Mouse (Mus musculus) midbrain, postnatal 0 days (tissue): ENCODE results near the gene Pacrg. TPM values are rescaled to one million over a fixed set of nuclear protein-coding genes. Genes with fewer than 3 reads are reported as not detected.

ENCODE experiments used
- ATAC-seq: fragments of 200-750 bp; cut with Nextera tagmentation; 2 replicates; pipeline ENCODE4 v1.8.0; 2017; ENCODE audit warnings: moderate number of reproducible peaks, mild to moderate bottlenecking, moderate TSS enrichment, moderate library complexity; ENCODE audit not compliant: low FRiP score
- DNase-seq: peaks from one replicate; pipeline ENCODE4 v3.0.0-alpha.2; 2015; ENCODE audit warnings: low spot score
- H3K27ac ChIP-seq: fragments of 300-500 bp; sonication (generic); 2 replicates; pipeline ENCODE4 v1.5.1; 2014; ENCODE audit warnings: low read depth, mild to moderate bottlenecking, low read length, mixed read lengths
- H3K27me3 ChIP-seq: fragments of 300-500 bp; sonication (generic); 2 replicates; pipeline ENCODE4 v1.6.1; 2014; ENCODE audit warnings: low read length, control low read depth, mixed read lengths; ENCODE audit not compliant: insufficient read depth
- H3K36me3 ChIP-seq: fragments of 300-500 bp; sonication (generic); 2 replicates; pipeline ENCODE4 v1.6.1; 2014; ENCODE audit warnings: low read length, control low read depth, mixed read lengths; ENCODE audit not compliant: insufficient read depth
- H3K4me1 ChIP-seq: fragments of 300-500 bp; sonication (generic); 2 replicates; pipeline ENCODE4 v1.6.1; 2014; ENCODE audit warnings: mild to moderate bottlenecking, control low read depth, antibody characterized with exemption, low read length, mixed read lengths; ENCODE audit not compliant: insufficient read depth
- H3K4me2 ChIP-seq: fragments of 300-500 bp; sonication (generic); 2 replicates; pipeline ENCODE4 v1.6.1; 2014; ENCODE audit warnings: low read depth, mild to moderate bottlenecking, low read length, mixed read lengths; ENCODE audit not compliant: poor library complexity, severe bottlenecking
- H3K4me3 ChIP-seq: fragments of 300-500 bp; sonication (generic); 2 replicates; pipeline ENCODE4 v1.5.1; 2014; ENCODE audit warnings: low read depth, mild to moderate bottlenecking, low read length, moderate library complexity
- H3K9ac ChIP-seq: fragments of 300-500 bp; sonication (generic); replicated peaks from 2 replicates; pipeline ENCODE4 v1.6.1; 2014; ENCODE audit warnings: mild to moderate bottlenecking, low read length, moderate library complexity, mixed read lengths; ENCODE audit not compliant: poor library complexity, severe bottlenecking
- H3K9me3 ChIP-seq: fragments of 300-500 bp; sonication (generic); 2 replicates; pipeline ENCODE4 v1.6.1; 2016; ENCODE audit warnings: low read length, control low read depth
- CTCF ChIP-seq: IDR thresholded peaks from 2 replicates; pipeline ENCODE4 v1.5.1; 2016; ENCODE audit warnings: antibody characterized with exemption, mild to moderate bottlenecking
- WGBS: fragments of 180-500 bp; shearing (Covaris S2); extraction: QIAGEN DNeasy Blood & Tissue Kit; methylation state at CpG from one replicate; pipeline ENCODE4 v1.1.7; 2014; 5-methylcytosine and 5-hydroxymethylcytosine counted together
- polyA plus RNA-seq: library from polyadenylated mRNA; unstranded; fragments of >200 nt; fragmentation: Nextera tagmentation; extraction: Ambion mirVana; gene quantifications from 2 replicates; pipeline ENCODE4 v1.2.1, GENCODE M21; 2015
- total RNA-seq: library from RNA; depleted of rRNA; stranded (reverse); fragments of >200 nt; gene quantifications from 2 replicates; pipeline ENCODE4 v1.2.3, GENCODE M21; 2014

Pacrg gene
- total and polyA plus RNA-seq, 2 experiments from 2014 or later: 14.6 to 23.0 TPM

DNA sequence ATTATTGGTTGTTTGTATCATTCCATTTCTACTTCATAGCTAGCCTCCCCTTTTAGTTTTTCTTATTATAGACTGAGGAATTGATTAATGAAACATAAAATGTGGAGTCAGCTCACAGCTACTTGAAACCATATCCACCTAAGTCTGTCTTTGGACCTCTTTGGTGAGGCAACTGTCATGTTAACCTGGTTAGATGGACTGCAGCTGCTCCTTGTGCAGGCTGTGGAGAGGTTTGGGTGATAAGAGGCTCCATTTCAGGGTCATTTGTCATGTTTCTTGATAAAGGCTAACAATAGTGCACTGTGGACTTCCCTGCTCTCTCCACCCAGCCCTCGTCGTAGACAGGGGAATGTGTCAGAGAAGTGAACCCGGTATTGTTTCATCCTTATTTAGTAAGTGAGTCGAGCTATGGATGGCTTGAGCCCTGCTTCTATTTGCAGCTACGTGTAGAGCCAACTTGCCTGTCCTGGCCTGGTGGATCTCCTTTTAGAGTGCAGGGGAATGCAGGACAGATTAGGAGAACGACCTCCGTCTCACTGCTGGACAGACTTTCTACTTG, 366.2 kb downstream of the Pacrg start:
- no peak for TF ChIP-seq CTCF
- Histone ChIP-seq H3K9me3 (no peaks in the 10 kb centered on the region), H3K4me2 (no peak overlapping the region), H3K27ac (no peak overlapping the region), H3K4me1 (no peaks in the 10 kb centered on the region), H3K9ac (no peak overlapping the region), H3K27me3 (no peaks in the 10 kb centered on the region), H3K4me3 (no peak overlapping the region), H3K36me3 (no peaks in the 10 kb centered on the region)
- no peak for DNase-seq
- no peak for ATAC-seq
- WGBS: 80% methylated on average over 7 of the region's 7 CpGs

DNA sequence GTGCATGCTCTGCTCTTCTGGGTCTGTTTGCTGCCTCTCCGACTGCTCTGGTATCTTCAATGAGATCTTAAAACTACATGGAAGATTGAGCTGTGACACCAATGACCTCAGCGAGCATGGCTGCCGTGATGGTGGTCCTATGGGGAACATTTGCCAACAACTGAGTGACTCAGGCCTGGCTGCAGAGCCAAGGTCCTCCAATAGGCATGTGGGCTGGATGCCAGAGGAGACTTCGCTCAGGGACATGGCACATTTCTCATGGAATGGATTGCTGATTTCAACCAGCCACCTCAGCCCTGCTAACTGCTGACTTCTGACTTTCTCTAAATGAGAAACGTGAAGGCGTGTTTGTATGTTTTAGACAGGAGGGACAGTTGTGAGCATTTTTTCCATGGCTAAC, 366.9 kb downstream of the Pacrg start:
- DNase-seq: peak; percentile 36
- no peak for TF ChIP-seq CTCF
- H3K9me3 ChIP-seq: no peaks in the 10 kb centered on the region
- H3K9ac ChIP-seq: no peak overlapping the region
- 82% methylated on average over 6 of the region's 6 CpGs for WGBS
- ATAC-seq: no peak
- H3K4me3 ChIP-seq: no peak overlapping the region
- no peaks in the 10 kb centered on the region for H3K27me3 ChIP-seq
- H3K4me1 ChIP-seq: no peaks in the 10 kb centered on the region
- H3K36me3 ChIP-seq: no peaks in the 10 kb centered on the region
- H3K4me2 ChIP-seq: no peak overlapping the region
- no peak overlapping the region for H3K27ac ChIP-seq

DNA sequence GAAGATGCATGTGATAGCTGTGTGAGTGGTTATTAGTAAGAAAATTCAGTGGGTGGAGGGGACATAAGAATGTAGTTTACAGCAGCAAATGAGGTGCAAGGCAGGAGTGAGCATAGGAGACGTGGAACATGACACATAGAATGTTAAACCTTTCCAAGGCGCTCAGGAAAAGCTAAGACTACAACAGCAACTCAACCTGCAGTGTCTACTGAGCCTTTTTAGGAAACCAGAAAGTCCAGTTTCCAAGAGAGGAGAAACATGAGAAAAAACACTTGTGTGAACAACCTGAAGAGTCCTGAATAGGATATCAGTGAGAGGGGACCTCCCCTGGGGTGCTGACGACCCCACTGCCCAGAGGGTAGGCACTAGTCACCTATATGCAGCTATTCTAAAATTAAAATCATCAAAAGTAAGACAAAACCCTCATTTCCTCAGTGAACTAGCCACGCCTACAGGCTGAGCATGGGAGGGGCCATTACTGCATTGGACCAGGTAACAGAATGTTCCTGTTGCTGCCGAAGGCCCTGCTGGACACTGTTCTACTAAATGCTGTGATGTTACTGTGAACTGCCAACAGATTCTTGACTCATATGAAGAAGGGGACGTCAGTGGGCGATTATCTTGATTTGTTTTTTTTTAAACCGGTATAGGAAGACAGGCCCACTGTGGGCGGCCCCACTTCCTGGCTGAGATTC, 370.1 kb downstream of the Pacrg start:
- 92% methylated on average over 9 of the region's 9 CpGs for WGBS
- no peak overlapping the region for H3K9ac ChIP-seq
- H3K4me3 ChIP-seq: no peak overlapping the region
- no peak overlapping the region for H3K4me2 ChIP-seq
- TF ChIP-seq CTCF: no peak
- no peaks in the 10 kb centered on the region for H3K27me3 ChIP-seq
- H3K9me3 ChIP-seq: no peaks in the 10 kb centered on the region
- no peaks in the 10 kb centered on the region for H3K4me1 ChIP-seq
- DNase-seq (no peak), ATAC-seq (no peak)
- no peak overlapping the region for H3K27ac ChIP-seq
- H3K36me3 ChIP-seq: no peaks in the 10 kb centered on the region

DNA sequence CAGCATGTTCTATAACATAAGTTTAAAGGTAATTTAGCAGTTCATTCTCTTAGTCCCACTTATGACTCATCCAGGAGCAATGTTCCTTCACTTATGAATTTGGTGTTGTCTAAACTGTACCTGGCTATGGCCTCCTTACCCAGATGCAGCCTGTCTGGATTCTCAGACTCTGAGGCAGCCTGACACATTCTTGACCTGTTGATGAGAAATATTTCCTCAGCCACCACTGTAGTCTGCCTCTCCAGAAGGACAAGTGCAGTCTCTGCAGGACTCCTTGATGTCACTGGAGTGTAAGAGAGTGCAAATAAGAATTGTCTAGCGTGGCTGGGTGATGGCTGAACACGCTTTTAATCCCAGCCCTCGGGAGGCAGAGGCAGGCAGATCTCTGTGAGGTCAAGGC, 373.0 kb downstream of the Pacrg start:
- 97% methylated on average over 3 of the region's 3 CpGs for WGBS
- ATAC-seq: no peak

DNA sequence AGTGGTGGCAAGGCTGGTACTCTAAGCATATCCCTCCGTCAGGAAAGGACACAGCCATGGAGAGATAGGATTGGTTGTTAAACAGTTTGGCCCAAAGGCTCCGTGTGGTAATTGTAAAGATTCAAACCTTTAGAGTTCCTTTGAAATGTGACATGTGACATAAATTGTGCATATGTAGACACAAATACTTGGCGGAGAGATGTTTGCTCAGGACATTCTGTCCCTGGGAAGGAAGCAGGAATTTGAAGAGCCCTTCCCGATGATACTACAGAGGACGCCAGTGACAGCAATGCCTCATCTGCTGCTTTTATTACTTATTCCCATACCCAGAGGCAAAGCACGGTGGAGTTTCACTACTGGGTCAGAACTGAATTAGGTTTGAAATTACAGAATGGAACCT, 374.6 kb downstream of the Pacrg start:
- Histone ChIP-seq H3K4me2 (no peak overlapping the region), H3K9ac (no peak overlapping the region), H3K27me3 (no peaks in the 10 kb centered on the region), H3K27ac (no peak overlapping the region), H3K4me3 (no peak overlapping the region), H3K4me1 (no peaks in the 10 kb centered on the region), H3K36me3 (no peaks in the 10 kb centered on the region), H3K9me3 (no peaks in the 10 kb centered on the region)
- ATAC-seq: no peak
- 74% methylated on average over 6 of the region's 6 CpGs for WGBS
- DNase-seq: no peak
- no peak for TF ChIP-seq CTCF

More for the DNA sequence above, 373.0 kb downstream of the Pacrg start:
- TF ChIP-seq CTCF: no peak
- Histone ChIP-seq H3K27ac (no peak overlapping the region), H3K36me3 (no peaks in the 10 kb centered on the region), H3K27me3 (no peaks in the 10 kb centered on the region), H3K4me3 (no peak overlapping the region), H3K4me2 (no peak overlapping the region), H3K9ac (no peak overlapping the region), H3K4me1 (no peaks in the 10 kb centered on the region), H3K9me3 (no peaks in the 10 kb centered on the region)
- no peak for DNase-seq

DNA sequence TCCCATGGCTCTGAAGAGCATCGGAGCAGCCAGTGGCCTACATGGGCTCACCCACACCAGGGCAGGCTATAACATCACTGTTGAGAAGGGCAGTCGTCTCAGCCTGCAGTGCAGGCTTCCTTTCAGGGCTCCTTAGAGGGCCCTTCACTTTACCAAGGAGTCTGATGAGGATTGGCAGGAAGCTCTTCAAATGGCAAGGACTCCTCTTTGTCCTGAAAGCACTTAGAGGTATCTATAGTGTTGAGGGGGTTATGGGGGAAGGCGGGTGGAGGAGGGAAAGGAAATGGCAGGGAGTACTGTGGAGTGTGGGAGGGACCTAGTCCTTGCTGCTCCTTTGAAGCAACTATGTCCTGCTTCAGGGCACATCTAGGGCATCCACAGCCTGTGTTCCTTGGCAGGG, 375.4 kb downstream of the Pacrg start:
- Histone ChIP-seq H3K4me1 (no peaks in the 10 kb centered on the region), H3K36me3 (no peaks in the 10 kb centered on the region), H3K4me2 (no peak overlapping the region), H3K9me3 (no peaks in the 10 kb centered on the region), H3K27ac (no peak overlapping the region), H3K27me3 (no peaks in the 10 kb centered on the region), H3K4me3 (no peak overlapping the region), H3K9ac (no peak overlapping the region)
- 68% methylated on average over 3 of the region's 3 CpGs for WGBS
- DNase-seq (no peak), ATAC-seq (no peak)
- no peak for TF ChIP-seq CTCF
